12 mouse cellular contexts compared by ENCODE assay signal in genomic region chr2:32627266-32628043, GRCm38 (mm10). TPM values are rescaled to one million over a fixed set of nuclear protein-coding genes. Genes with fewer than 3 reads are reported as not detected.
DNase-seq lines count a peak whose midpoint lies in the region; ATAC-seq and TF ChIP-seq lines count a peak whose summit lies in the region.
"Had no signal": no experiment of that assay in that cellular context is flagged by ENCODE, and none has a peak within 500 bp of the region (broad histone marks: within the 10 kb centered on the region; RNA-seq: fewer than 3 reads in every experiment).

No protein-coding gene starts in this region.

- no peak for ATAC-seq in limb, embryonic 13.5 days (ENCODE audit: low FRiP score, low read depth)
- ATAC-seq: forebrain, embryonic 16.5 days had no signal

- intact Hi-C loops in gastrocnemius, adult 2 months (cut with DNase I) = no loop called here
- intact Hi-C loops in left cerebral cortex, adult 2 months (cut with DNase I) = no loop called here
- intact Hi-C loops in left cerebral cortex, postnatal 25 days (cut with DNase I) = loop anchor here (5.0 kb wide), 1 partner anchor 130 kb away; the partner anchor contains the start of gene Tor2a

- peak overlapping the region; percentile 97 for H3K27ac ChIP-seq in gastrocnemius, adult 2 months
- H3K27ac ChIP-seq in left cerebral cortex, adult 2 months = peak overlapping the region; percentile 68; the same call in 1 of the 2 replicates
- H3K27ac ChIP-seq in cortical plate, adult 2 months (ENCODE audit: insufficient read depth, low read length) = no peak overlapping the region
- peak overlapping the region; percentile 6; the same call in 1 of the 2 replicates for H3K27ac ChIP-seq in limb, embryonic 13.5 days
- H3K27ac ChIP-seq: midbrain, embryonic 12.5 days had no signal

- no peak overlapping the region for H3K4me2 ChIP-seq in limb, embryonic 13.5 days (replicated peaks)
- H3K4me2 ChIP-seq: midbrain, embryonic 12.5 days had no signal

- no peak for TF ChIP-seq POLR2A in cortical plate, adult 2 months (IDR thresholded peaks at IDR 0.05; ENCODE audit: extremely low read depth, insufficient read depth, low read length)

- H3K36me3 ChIP-seq in limb, embryonic 13.5 days = no peaks in the 10 kb centered on the region
- H3K36me3 ChIP-seq: midbrain, embryonic 12.5 days had no signal

- peak; percentile 63 for DNase-seq in gastrocnemius, adult 2 months
- DNase-seq in gastrocnemius, adult 8-10 months (ENCODE audit: low spot score in 2 of 2) = no peak
- no peak for DNase-seq in left cerebral cortex, adult 2 months (ENCODE audit: extremely low spot score in 1 of 2, low spot score in 2 of 2)
- DNase-seq in left cerebral cortex, postnatal 25 days (ENCODE audit: low spot score in 2 of 2) = no peak
- no peak for DNase-seq in left cerebral cortex, adult 9 months (ENCODE audit: low spot score in 2 of 2)
- DNase-seq in ovary, postnatal 10 days (ENCODE audit: low spot score) = no peak
- DNase-seq: adrenal gland, adult 8-10 months; right cerebral cortex, adult 18-20 months had no signal

- peak overlapping the region; percentile 86 for H3K4me3 ChIP-seq in gastrocnemius, adult 2 months
- peak overlapping the region; percentile 40 for H3K4me3 ChIP-seq in left cerebral cortex, adult 2 months
- H3K4me3 ChIP-seq in cortical plate, adult 2 months (ENCODE audit: insufficient read depth, low read length) = peak overlapping the region; percentile 64
- no peak overlapping the region for H3K4me3 ChIP-seq in limb, embryonic 13.5 days
- H3K4me3 ChIP-seq: midbrain, embryonic 12.5 days had no signal

- no peak for TF ChIP-seq CTCF in gastrocnemius, adult 2 months (IDR thresholded peaks at IDR 0.05)
- no peak for TF ChIP-seq CTCF in left cerebral cortex, adult 2 months (IDR thresholded peaks at IDR 0.05)
- TF ChIP-seq CTCF in cortical plate, adult 2 months (IDR thresholded peaks at IDR 0.05; ENCODE audit: extremely low read depth, insufficient read depth, low read length) = no peak

- no peaks in the 10 kb centered on the region for H3K9me3 ChIP-seq in limb, embryonic 13.5 days
- H3K9me3 ChIP-seq: midbrain, embryonic 12.5 days had no signal

- no peak overlapping the region for H3K9ac ChIP-seq in limb, embryonic 13.5 days

- H3K4me1 ChIP-seq in cortical plate, adult 2 months (ENCODE audit: control insufficient read depth, insufficient read depth, low read length) = peaks cover 10% of the 10 kb centered on the region
- H3K4me1 ChIP-seq in limb, embryonic 13.5 days = peaks cover 55% of the 10 kb centered on the region

- WGBS in limb, embryonic 13.5 days = 56% methylated on average over 20 of the region's 20 CpGs

- H3K27me3 ChIP-seq in limb, embryonic 13.5 days = no peaks in the 10 kb centered on the region
- H3K27me3 ChIP-seq: midbrain, embryonic 12.5 days had no signal

RNA-seq across cellular contexts. Expression of gene Ak1, which starts 5.9 kb away (rescaled TPM):
- total RNA-seq in gastrocnemius, adult 2 months (2021) = 1,000 to 10,000 TPM; 1,555 to 1,869 TPM
- total RNA-seq in gastrocnemius, adult 8-10 months (2022) = 1,000 to 10,000 TPM; 1,455 to 1,877 (median 1,746) TPM
- total RNA-seq in left cerebral cortex, adult 2 months (2021) = 100 to 1,000 TPM; 140 to 153 TPM
- total RNA-seq in left cerebral cortex, postnatal 25 days (2021) = 100 to 1,000 TPM; 157 to 159 TPM
- polyA plus RNA-seq in cortical plate, adult 2 months (2012; rRNA removed) = 118 and 127 TPM in 2 replicates
- 42.0 and 49.8 TPM in 2 replicates for polyA plus RNA-seq in limb, embryonic 13.5 days (2015; fragmentation: Nextera tagmentation; extraction: Ambion mirVana)

RNA-seq across cellular contexts. Expression of gene Eng, which starts 18.9 kb away (rescaled TPM):
- total RNA-seq in gastrocnemius, adult 2 months (2021) = 10 to 100 TPM; 26.5 to 38.8 TPM
- total RNA-seq in gastrocnemius, adult 8-10 months (2022) = 10 to 100 TPM; 17.4 to 26.6 (median 20.5) TPM
- total RNA-seq in left cerebral cortex, adult 2 months (2021) = 10 to 100 TPM; 22.2 to 23.0 TPM
- total RNA-seq in left cerebral cortex, postnatal 25 days (2021) = 10 to 100 TPM; 21.9 to 25.0 TPM
- 35.1 and 39.0 TPM in 2 replicates for polyA plus RNA-seq in cortical plate, adult 2 months (2012; rRNA removed)
- polyA plus RNA-seq in limb, embryonic 13.5 days (2015; fragmentation: Nextera tagmentation; extraction: Ambion mirVana) = 43.5 and 45.6 TPM in 2 replicates

RNA-seq across cellular contexts. Expression of gene St6galnac6, which starts 27.9 kb away (rescaled TPM):
- total RNA-seq in gastrocnemius, adult 2 months (2021) = 10 to 100 TPM; 46.8 to 56.5 TPM
- total RNA-seq in gastrocnemius, adult 8-10 months (2022) = 10 to 100 TPM; 48.6 to 61.3 (median 54.9) TPM
- total RNA-seq in left cerebral cortex, adult 2 months (2021) = 100 to 1,000 TPM; 122 to 133 TPM
- total RNA-seq in left cerebral cortex, postnatal 25 days (2021) = 100 to 1,000 TPM; 112 to 117 TPM
- 101 and 110 TPM in 2 replicates for polyA plus RNA-seq in cortical plate, adult 2 months (2012; rRNA removed)
- polyA plus RNA-seq in limb, embryonic 13.5 days (2015; fragmentation: Nextera tagmentation; extraction: Ambion mirVana) = 29.5 and 29.7 TPM in 2 replicates

RNA-seq across cellular contexts. Expression of gene St6galnac4, which starts 40.6 kb away (rescaled TPM):
- total RNA-seq in gastrocnemius, adult 2 months (2021) = 10 to 100 TPM in 1 of 2 experiments, 1 to 10 TPM in 1; 8.7 to 21.6 TPM
- total RNA-seq in gastrocnemius, adult 8-10 months (2022) = 10 to 100 TPM; 11.4 to 15.5 (median 13.8) TPM
- 10 to 100 TPM; 37.2 to 38.0 TPM for total RNA-seq in left cerebral cortex, adult 2 months (2021)
- 10 to 100 TPM; 40.1 to 41.1 TPM for total RNA-seq in left cerebral cortex, postnatal 25 days (2021)
- 34.8 and 36.6 TPM in 2 replicates for polyA plus RNA-seq in cortical plate, adult 2 months (2012; rRNA removed)
- polyA plus RNA-seq in limb, embryonic 13.5 days (2015; fragmentation: Nextera tagmentation; extraction: Ambion mirVana) = 37.2 and 39.5 TPM in 2 replicates

RNA-seq across cellular contexts. Expression of gene 9430097D07Rik, which starts 52.0 kb away (rescaled TPM):
- total RNA-seq in gastrocnemius, adult 2 months (2021) = not detected
- total RNA-seq in gastrocnemius, adult 8-10 months (2022) = not detected
- 1 to 10 TPM in 1 of 2 experiments, under 1 TPM in 1; 0.75 to 1.1 TPM for total RNA-seq in left cerebral cortex, adult 2 months (2021)
- under 1 TPM; 0.80 to 0.94 TPM for total RNA-seq in left cerebral cortex, postnatal 25 days (2021)
- 1.0 TPM in 2 replicates for polyA plus RNA-seq in cortical plate, adult 2 months (2012; rRNA removed)
- polyA plus RNA-seq in limb, embryonic 13.5 days (2015; fragmentation: Nextera tagmentation; extraction: Ambion mirVana) = 0.19 and 0.23 TPM in 2 replicates
- total RNA-seq: adrenal gland, adult 8-10 months had no signal

Comparison
In these comparisons a context has a peak if more than half of its experiments do, and no peak if none do; other contexts are left out.
1. RNA of gene Ak1, which starts 5.9 kb away (total RNA-seq): 1,555 to 1,869 TPM in gastrocnemius, adult 2 months and 1,455 to 1,877 TPM in gastrocnemius, adult 8-10 months; 157 to 159 TPM in left cerebral cortex, postnatal 25 days and 140 to 153 TPM in left cerebral cortex, adult 2 months; every median in the first group is over 4 times any median in the second.